Mouse (Mus musculus): ENCODE results near the gene Scrn2.
A peak's percentile ranks its signal among the peaks of the same experiment; 100 is the strongest.

The Scrn2 gene

DNA sequence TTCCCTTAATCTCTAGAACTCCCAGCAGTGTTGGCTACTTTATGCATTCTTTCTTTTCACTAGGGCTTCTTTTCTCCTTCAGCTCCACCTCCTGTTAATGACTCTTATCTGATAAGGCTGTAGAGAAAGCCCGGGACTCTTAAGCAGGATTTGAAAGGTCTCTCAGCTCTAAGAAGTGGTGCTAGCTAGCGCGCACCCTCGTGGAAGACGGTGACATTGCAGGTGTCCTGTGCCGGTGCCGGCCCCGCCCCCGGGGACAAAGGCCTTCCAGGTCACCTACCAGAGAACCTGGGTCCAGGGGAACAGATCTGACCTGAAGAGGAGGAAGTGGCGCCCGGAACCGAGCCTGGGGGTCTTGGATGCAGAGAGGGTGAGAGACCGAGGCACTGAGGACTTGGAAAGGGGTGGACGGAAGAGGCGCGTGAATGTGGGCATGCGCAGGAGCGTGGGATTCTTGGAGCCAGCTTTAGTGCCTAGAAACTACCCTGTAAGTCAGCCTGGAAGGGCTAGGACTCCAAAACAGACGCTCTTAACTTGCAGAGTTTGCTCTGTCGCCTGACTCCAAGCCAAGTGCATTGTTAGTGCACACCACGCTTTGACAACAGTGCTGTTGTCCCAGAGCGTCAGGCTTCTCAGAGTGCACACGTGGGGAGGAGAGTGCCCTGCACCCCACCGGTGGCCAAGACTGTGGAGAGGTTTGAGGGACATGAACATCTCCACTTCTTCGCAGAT is at the start of gene Scrn2:
Gene Scrn2 (plus strand): TSS at position 253 of the 732 bp plus-strand sequence.
- DNase-seq (ENCODE audit: low spot score in 2 of 2), result peak; percentile 80

DNA sequence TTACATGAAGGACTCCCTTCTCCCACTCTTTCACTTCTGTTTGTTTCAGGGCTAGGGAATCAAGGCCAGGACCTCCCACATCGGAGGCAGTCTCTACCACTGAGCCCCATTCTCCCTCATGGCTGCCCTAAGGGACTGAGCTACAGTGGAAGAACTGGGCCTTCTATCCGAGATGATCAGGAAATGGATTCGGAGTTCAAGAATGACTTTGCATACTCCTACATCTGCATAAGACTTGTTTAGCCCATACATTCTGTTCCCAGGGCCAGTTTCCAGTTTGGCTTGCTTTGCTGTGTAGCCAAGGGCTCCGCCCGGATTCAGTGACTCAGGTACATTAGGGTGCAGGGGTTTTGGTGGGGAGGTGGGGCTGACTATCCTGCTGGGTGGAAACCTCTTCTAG is 49.7 kb upstream of the Scrn2 start:
- DNase-seq (ENCODE audit: low spot score in 2 of 2), result no peak

DNA sequence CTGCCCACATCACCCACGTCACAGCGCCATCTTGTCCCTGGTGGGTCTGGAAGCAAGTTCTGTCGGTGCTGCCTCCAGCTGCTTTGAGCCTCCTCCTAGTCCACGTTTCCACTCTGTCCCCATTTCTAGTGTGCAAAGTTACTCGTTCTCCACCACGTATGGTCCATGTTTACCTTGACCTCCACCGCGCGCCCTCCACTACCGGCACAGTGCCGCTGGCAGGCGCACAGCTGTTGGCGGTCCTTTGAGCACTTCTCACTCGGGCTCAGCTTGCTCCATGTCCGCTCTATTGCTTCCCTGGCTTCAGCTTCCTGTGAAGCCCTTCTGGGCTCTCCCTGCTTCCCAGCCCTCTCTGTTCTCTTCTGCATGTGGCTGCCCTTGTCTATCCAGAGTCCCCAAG is 48.3 kb upstream of the Scrn2 start:
- no peak for DNase-seq (ENCODE audit: low spot score in 2 of 2)

DNA sequence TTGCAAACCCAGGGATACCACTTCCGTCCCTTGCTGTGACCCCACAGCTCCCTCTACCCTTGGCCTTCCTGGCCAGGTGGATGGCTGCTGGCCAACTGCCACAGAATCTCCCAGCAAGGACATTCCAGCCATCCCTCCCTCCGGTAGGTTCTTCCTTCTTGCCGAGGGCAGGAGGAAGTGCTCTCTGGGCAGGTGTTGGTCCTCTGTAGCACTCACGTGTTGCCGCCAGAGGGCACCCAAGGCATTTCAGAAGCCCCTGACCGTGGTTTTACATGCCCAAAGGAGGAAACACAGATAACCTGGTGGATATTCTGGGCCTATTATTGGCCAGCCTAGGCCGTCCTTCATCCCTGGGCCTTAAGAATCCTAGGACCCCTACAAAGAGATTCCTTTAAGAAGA is 47.4 kb upstream of the Scrn2 start:
- peak; percentile 75 to 84 for DNase-seq (ENCODE audit: low spot score in 2 of 2)

DNA sequence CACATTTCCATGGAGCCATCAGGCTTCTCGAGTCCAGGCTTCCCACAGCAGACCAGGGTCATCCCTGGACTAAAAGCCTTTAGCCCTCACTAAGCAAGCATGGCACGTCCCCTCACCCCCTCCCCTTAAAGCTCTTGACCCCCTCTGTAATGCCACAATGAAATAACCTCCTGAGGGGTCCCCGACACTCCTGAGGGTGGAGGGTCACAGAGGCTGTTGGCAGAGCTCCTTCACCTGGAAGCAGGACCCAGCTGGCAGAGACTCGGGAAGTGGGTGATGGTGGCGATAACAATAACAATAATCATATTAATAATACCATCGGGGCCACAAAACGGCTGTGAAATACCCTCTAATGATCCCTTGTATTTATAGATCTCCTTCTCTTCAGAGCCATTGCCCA is 46.9 kb upstream of the Scrn2 start, which contains the start of gene Sp2:
Gene Sp2 (minus strand): TSS at position 101 of the 400 bp plus-strand sequence.
- DNase-seq (ENCODE audit: low spot score in 2 of 2), result no peak

DNA sequence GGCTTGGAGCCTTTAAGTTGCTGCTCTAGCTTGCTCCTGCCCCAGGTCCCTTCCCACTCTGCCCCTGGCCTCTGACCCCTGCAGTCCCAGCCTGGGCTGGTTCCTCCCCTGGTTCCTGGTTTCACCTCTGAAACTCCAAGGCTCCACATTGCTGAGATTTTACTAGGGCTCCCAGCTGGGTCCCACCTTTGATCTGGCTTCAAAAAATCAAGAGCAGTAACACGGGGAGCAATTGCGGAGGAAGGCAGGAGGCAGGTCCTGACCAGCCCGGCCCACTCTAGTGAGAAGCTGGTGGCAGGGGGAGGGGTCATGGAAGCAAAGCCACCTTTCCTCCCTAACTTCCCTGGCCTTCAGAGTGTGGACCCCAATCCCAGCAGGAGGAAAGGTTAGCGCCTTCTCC is 44.8 kb upstream of the Scrn2 start:
- DNase-seq (ENCODE audit: low spot score in 2 of 2), result no peak

DNA sequence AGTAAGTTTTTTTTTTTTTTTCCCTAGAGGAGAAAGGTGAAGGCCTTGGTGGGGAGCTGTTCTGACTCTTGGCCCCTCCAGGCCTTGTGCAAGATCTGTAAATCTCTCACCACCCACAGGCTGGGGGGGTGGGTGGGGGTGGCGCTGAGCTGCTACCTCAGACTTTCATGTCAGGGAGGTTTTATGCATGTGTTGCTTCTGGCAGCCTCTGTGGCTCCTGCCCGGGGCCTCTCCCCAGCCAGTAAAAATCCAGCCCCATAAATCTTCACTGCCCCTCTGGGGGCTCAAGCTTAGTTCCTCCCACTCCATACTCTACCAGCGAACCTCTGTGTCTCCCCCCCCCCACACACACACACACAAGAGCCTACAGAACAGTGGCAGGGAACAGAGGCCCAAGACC is 43.3 kb upstream of the Scrn2 start:
- no peak for DNase-seq (ENCODE audit: low spot score in 2 of 2)

DNA sequence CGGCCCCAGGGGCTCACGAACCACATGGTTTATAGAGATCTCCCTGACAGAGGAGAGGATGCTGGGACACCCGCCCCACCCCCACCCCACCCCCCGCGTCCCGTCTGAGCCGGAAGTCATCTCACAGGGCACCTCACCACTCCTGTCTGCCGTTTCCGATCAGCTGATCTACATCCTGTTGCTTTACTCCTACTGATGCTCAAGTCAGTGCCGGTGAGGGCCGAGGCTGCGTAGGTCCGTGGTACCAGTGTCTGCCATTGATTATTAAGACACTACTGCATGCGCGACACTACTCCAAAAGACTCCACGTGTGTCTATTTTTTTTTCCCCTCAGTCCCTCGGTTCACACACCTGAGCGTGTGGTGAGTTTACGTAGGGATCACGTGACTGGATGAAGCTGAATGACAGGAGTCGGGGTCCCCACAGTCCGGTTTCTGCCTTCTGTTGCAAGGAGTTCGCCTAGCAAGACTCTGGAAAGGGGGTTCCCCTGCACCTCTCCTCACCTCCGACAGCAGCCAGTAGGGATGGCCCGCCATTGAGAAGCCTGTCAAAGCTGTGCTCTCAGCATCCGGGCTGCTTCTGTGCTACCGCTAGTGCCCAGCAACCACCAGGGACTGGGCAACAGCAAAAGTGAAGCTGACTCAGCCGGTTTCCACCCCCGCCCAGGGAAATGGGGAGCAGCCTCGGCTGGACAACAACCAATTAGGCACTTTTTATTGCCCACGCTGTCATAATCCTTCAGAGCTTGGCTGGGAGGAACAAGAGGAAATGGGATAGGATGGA is 41.7 kb upstream of the Scrn2 start:
- DNase-seq (ENCODE audit: low spot score in 2 of 2), result no peak

DNA sequence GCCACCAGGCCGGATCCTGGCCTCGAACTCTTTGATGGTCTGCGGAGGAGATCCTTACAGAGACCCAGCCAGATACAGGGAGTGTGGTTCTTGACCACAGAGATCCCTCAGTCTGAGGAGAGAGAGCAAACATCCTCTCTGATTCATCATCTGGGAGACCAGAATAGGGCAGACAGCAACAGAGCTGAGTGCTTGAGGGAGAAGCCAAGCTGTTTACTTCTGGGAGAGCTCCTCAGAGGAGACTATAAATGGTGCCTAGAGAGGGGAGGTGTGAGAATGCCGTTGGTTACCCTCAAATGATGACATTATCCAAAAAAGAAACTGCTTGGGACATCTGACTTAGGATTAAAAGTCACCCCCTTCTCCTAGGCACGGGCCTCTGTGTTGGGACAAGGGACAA is 38.2 kb upstream of the Scrn2 start:
- no peak for DNase-seq (ENCODE audit: low spot score in 2 of 2)

DNA sequence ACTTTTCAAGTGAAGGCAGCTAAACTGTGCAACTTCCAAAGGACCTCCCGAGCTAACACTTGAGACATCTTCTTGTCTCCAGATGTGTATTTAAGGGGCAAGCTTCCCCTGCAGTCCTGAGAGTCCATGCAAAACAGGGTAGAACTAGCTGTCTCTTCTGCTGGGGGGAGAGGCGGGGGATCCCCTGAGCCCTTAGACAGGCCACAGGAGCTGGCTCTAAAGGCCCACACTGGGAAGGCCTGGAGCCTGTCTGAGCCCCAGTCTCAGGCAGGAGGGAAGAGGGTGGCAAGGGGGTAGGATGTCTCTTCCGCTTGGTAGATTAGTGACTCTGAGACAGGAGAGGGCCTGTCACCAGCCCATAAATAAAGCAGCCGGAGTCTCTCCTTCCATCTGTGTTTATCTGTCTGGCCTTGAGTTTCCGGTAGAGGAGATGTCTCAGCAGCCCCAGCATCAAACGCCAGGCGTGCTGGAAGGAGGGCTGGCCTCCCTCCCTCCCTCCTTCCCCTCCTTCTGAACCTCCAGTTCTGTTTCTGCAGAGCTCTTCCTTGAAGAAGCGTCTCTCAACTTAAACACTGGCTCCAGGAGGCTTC is 36.9 kb upstream of the Scrn2 start:
- DNase-seq (ENCODE audit: low spot score in 2 of 2), result no peak

DNA sequence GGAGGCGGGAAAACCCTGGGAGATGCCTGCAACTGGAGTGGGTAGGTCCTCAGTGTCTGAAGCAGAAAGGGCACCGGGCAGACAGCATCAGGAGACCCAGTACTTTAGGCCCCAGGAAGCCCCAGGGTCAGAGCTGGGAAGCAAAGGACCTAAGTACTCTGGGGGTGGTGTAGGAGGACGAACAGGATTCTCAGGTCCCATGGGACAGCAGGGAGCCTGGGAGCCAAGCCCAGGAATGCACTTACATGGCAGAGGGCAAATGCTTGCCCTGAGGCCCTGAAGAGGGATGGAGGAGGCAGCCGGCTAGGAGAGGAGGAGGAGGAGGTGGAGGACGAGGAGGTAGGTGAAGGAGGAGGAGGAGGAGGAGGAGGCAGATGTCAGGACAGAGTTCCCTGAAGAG is 34.7 kb upstream of the Scrn2 start:
- no peak for DNase-seq (ENCODE audit: low spot score in 2 of 2)

DNA sequence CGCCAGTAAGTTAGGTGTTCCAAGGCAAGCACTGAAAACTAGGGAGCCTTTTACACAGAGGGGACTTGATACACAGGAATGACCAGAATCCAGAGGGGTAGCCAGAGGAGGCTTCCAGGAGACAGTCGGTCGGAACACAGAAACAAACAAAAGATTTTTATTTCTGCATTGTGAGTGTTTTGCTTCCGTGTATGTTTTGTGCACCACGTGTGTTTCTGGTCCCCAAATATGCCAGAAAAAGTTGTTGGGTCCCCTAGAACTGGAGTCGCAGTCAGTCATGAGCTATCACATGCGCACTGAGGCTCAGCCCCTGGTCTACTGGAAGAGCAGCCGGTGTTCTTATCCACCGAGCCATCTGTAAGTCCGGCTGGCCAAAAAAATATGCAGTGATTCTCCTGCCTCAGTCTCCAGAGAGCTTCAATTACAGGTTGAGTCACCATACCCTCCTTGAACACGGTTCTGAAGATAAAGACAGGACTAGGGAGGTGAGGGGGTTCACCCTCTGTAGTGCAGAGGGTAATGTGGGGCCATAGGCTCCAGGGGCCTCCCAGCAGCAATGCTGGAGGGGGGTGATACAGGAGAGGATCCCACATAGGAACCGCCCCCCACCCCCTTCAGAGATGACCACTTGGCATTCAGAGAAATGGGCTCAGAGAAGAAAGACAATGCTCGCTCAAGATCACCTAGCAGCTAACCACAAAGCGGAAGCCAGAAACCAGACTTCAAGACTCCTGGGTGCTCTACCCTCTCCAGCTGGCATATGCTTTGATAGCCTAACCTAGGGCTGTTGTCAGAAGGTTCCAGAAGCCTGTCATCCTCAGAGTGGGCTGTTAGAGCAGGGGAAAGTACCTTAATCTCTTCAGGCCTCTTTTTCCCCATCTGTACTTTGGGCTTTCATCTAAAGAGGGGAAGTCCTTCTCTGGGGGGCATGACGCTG is 33.6 kb upstream of the Scrn2 start:
- no peak for DNase-seq (ENCODE audit: low spot score in 2 of 2)

DNA sequence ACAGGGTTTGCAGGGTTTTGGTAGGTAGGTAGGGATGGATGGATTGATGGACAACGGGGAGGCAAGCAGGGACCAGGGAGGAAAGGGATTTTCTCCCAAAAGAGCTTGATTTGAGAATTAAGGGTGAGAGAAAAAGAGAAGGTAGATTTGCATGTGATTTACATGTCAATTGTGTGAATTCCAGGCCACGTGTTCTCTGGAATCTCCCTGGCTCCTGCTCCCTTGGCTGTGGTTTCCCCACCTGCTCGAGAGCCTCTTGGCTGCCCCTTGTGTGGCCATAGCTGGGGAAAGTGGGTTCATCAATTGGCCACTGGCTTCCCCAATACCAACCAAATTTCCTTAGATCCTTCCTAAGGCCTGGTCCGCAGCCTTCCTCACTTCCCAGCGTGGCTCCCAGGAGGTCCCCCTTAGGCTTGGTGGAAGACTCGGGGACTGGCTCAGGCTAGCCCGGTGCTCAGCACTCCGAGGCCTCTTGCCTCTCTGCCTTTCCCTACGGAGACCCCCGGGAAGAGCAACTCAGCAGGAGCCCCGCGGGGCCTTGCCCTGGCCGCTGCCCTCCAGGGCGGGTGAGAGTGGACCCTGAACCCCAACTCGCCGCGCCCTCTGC is 32.9 kb upstream of the Scrn2 start:
- no peak for DNase-seq (ENCODE audit: low spot score in 2 of 2)

DNA sequence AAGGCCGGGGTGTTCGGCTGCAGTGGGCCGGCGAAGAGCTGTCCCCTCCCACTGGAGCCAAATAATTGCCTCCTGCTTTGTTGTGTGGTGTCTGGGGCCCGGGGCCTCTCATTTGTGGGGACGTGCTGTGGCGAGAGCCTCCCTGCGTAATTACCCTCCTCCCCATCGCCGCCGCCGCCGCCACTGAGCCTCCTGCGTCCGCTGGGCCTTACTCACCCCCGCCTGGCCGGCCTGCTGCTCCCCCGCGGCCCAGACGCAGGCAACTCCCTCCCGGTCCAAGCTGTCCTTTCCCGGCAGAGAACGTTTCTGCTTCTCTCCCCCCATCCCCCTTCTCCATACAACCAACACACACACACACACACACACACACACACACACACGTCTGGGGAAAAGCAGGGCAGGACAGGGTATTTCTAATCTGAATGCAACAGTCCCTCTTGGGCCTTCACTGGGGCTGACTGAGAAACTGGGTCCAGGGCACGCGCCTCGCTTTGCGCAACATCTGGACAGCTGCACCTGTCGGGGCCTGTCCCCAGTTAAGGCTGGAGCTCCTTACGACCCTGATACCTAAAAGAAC is 32.3 kb upstream of the Scrn2 start:
- DNase-seq (ENCODE audit: low spot score in 2 of 2), result no peak

DNA sequence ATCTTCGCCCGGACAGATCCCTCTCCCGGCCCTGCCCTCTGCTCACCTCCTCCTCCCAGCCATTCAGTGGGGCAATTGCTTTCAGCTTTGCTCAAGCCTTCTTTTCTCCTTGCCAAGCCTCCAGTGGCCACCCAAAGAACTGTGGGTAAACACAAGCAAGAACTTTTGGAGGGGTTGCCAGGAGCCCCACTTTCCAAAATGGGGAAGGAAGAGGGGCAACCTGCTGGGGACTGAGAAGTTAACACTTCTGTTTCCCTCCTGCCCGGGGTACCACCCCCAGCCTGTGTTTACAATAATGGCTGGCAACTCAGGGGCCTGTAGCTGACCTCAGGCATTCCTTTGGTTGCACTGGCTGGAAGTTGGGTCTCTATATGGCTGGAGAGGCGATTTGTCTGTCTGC is 26.6 kb upstream of the Scrn2 start:
- no peak for DNase-seq (ENCODE audit: low spot score in 2 of 2)

DNA sequence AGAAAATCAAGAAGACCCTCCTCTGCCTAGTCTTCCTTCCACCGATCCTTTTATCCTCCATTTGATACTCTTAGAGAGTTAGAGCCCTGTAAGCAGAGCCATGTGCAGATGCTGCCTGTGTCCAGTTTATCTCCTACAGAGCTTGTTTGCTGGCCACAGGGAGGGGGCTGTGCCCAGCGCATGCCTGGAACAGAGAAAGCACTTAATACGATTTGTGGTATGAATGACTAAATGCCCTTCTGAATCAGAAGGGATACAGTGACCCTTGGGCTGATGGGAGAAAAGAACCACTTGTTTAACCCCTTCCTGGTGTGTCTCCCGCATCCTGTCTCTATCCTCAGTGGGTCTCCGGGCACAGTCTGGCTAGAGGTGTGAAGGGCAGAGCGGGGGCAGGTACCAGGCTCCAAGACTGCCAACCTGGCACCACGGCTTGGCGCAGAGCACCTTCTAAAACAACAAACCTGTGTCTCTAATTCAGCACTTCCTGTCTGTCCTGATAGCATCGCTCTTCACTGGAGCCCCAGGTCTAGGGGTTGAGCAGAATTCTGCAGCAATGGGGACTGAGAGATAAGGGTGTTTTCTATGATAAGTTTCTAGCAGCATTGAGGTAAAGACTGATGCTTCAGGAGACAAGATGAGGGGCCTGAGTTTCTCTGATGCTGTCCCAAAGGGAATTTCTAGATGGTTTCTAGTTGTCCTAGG is 22.5 kb upstream of the Scrn2 start:
- DNase-seq (ENCODE audit: low spot score in 2 of 2), result no peak

DNA sequence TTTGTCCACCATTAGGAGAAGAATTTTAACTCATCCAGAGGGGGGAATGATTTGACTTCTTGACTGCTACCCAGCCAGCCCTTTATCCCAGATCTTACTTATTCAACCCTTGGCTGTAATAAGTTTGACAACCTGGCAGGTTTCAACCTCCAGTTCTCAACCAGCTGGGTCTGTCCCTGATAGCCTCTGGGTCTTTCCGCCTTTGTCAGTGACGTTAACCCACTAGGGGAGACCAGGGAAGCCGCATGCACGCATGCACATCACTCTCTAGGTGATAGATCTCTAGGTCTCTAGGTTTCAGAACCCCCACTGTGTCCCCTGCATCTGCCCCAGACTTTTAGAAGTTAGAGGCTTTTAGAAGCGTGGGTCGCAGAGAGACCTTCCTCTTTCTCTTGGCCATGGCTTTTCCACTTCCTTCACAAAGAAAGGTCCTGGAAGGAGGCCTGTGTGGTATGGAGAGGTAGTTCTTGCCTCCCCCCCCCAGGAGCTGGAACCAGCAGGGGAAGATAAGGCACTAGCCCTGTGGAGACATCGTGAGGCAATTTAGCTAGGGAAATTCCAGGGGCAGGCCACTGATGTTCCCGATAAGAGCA is 20.4 kb upstream of the Scrn2 start:
- DNase-seq (ENCODE audit: low spot score in 2 of 2), result no peak

DNA sequence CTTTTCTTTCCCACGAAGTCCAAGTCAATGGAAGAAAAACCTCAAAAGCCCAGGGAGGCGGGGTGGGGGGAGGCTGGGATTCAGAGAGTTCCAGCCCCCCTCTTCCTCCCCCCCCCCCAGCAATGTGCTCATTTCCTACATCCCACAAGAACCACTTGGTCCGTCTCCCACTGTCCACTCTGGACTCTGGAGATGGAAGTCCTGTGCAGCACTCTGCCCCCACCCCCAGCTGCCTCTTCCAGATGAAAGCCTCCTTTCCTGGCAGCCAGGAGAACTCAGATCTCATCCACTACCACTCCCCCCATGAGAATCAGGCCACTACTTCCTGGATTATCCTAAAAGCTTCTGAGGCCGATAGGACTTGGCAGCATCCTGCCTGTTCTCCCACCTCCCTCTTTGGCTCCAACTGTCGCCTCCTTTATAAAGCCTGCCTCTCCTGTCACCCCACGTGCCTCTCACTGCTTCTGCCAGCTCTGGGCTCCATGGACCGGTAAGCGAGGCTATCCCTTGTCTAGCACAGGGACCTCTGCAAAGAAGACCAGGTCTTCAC is 16.5 kb upstream of the Scrn2 start, which contains the start of gene Sp6:
Gene Sp6 (plus strand): TSS at position 274 of the 550 bp plus-strand sequence.
- no peak for DNase-seq (ENCODE audit: low spot score in 2 of 2)
